Mouse (Mus musculus) large intestine, adult 2 months (tissue): ENCODE measurements around the gene Ppp3ca. TPM values are rescaled to one million over a fixed set of nuclear protein-coding genes. Genes with fewer than 3 reads are reported as not detected.

ENCODE experiments used
- DNase-seq: peaks from one replicate; pipeline ENCODE4 v3.0.0-alpha.2; 2012; ENCODE audit warnings: low read depth, low spot score
- WGBS: fragments of 180-500 bp; shearing (Covaris S2); methylation state at CpG from one replicate; pipeline ENCODE4 v1.1.7; 2018; 5-methylcytosine and 5-hydroxymethylcytosine counted together
- polyA plus RNA-seq: library from polyadenylated mRNA; depleted of rRNA; stranded (reverse); fragments of >200 nt; gene quantifications from 2 replicates; pipeline ENCODE4 v1.2.3, GENCODE M21; 2012

The Ppp3ca gene
- polyA plus RNA-seq, 1 experiment = 8.4 TPM

- WGBS = 62% methylated on average over 5 of the region's 5 CpGs
- no peak for DNase-seq
These were observed 82.3 kb downstream of the Ppp3ca start for GRCm38 (mm10) chr3:136752126-136752716.

GRCm38 (mm10) chr3:136756137-136756536 is 86.2 kb downstream of the Ppp3ca start:
- WGBS = 82% methylated on average over 6 of the region's 6 CpGs
- no peak for DNase-seq

- 92% methylated on average over 12 of the region's 12 CpGs for WGBS
- DNase-seq = no peak
These were observed 89.5 kb downstream of the Ppp3ca start for GRCm38 (mm10) chr3:136759446-136759845.

- no peak for DNase-seq
- WGBS = 68% methylated on average over 7 of the region's 7 CpGs
These were observed 91.5 kb downstream of the Ppp3ca start for GRCm38 (mm10) chr3:136761292-136761978.

- no peak for DNase-seq
- WGBS = 88% methylated on average over 1 of the region's 1 CpGs
These were observed 92.0 kb downstream of the Ppp3ca start for GRCm38 (mm10) chr3:136761979-136762341.

GRCm38 (mm10) chr3:136763717-136764270 is 93.9 kb downstream of the Ppp3ca start:
- WGBS = 80% methylated on average over 5 of the region's 5 CpGs

DNA sequence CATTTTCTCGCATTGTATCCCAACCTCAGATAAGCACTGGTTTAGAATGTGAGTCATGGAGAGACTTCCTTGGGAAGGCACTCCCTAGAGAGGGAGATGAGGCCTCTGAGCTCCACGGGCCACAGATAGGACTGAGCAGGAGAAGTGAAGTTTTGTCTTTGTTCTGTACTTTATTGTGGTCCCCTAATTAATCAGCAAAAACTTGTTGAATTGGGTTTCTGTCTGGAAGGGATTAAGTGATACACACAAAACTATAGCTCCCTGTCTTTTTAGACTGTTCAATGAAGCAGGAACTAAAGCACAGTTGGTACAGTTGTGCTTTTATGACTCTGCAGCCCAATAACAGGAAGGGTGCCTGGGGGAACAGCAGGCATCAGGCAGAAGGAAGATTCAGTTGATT is 95.6 kb downstream of the Ppp3ca start:
- DNase-seq = no peak
- WGBS = 15% methylated on average over 2 of the region's 2 CpGs

More at GRCm38 (mm10) chr3:136763717-136764270, 93.9 kb downstream of the Ppp3ca start:
- no peak for DNase-seq

DNA sequence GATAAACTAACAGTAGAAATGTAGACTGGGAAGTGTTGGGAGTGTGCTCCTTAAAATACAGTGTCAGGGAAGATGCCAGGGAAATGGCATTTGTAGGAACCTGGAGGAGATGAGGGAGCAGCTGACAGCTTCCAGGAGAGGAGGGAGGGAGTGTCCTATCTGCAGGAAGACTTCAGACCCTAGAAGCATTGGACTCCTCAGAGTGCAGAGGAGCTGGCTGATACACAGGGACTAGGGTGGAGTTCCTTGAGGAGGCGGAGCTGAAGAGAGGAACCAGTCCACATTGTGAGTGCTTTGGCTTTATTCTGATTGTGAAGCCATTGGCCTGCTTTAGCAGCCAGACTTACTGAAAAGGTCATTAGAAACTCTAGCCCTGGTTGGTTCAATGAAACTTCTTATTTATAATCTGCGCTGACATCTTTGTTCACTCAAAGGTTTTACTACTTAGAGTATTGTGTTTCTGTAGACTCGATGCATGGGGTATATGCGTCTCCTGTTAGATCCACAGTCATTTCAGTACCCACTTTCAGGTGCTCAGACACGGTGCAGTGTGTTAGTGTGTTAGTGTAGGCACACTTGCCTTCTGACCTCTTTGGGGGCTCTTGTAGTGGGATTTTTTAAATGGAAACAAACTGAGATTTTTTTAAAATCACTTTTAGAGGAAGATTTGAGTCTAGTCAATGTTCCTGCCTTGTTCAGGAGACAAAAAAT is 99.0 kb downstream of the Ppp3ca start:
- DNase-seq = no peak
- WGBS = 86% methylated on average over 5 of the region's 5 CpGs

- WGBS = 49% methylated on average over 1 of the region's 1 CpGs
- no peak for DNase-seq
These were observed 99.6 kb downstream of the Ppp3ca start for GRCm38 (mm10) chr3:136769486-136769882.

DNA sequence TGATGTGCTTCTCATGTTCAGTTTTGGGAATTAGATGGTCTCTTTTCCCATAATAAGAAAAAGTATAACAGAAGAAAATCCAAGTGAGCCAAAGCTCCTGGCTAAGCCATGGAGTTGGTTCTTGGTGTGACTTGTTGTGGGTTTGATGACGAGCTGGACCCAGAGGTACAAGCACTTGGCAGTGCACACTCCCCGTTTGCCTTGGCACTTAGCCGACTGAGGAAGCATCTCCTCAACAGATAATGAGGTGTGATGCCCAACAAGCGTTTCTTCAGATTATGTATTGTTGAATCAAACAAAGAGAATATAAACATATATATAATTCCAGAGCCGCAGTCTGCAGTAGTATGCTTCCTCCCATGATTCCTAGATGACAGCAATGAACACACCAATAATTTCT is 101.8 kb downstream of the Ppp3ca start:
- WGBS = 82% methylated on average over 5 of the region's 5 CpGs
- DNase-seq = no peak

DNA sequence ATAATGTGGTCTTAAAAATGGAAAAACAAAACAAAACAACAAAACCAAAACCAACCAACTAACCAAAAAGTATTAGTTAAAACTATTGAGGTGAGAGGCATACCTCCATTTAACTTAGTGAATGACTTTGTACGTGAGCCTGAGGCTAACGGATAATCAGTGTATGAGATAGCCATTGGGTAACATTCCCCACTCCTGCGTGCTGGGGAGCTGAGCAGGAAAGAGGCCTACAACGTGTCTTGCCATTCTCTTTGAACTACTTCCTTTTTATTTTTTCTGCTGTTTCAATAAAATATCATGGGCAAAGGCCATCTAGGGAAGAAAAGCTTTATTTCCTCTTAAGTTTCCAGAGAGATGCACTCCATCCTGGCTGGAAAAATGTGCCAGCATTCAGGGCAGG is 103.3 kb downstream of the Ppp3ca start:
- DNase-seq = no peak
- 70% methylated on average over 4 of the region's 4 CpGs for WGBS

DNA sequence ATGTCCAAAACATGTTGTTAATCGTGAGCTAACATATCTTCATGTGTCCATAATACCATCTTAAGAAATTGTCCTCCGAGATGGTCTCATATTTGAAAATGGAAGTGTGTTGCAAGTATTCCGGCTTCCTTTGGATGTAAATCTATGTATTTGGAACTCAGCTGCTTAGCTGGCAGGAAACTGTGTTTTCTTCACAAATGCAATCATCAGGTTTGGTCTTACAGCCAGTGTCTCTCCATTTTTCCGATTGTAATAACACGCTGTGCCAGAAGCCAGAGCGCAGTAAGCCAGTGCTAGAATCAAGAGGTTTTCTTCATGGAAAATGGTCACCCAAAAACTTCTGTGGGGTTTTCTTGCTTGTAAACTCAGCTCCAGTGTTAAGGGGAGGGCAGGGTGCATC is 104.3 kb downstream of the Ppp3ca start:
- WGBS = 79% methylated on average over 6 of the region's 6 CpGs
- DNase-seq = no peak

- WGBS = 78% methylated on average over 4 of the region's 4 CpGs
- no peak for DNase-seq
These were observed 106.6 kb downstream of the Ppp3ca start for GRCm38 (mm10) chr3:136776525-136776924.

- WGBS = 91% methylated on average over 7 of the region's 7 CpGs
- no peak for DNase-seq
These were observed 107.5 kb downstream of the Ppp3ca start for GRCm38 (mm10) chr3:136777380-136777779.

DNA sequence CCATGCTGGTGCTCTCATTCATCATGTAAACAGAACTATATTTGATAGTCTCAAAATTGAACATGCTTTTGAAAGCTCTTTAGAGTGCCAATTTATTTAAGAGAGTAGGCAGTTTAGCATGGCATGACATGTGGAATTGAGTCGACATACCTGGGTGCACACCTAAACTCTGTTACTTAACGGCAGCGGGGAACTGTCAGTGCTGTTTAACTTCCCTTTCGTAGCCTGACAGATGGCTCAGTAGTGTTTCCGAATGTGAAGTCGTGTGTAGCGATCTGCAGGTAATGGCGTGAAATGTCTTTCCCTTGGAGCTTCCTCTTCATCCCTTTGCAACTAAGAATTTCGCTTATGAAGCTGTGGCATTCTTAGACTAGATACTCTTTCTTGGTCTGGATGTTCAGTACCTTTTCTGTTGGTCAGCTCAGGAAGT is 107.9 kb downstream of the Ppp3ca start:
- DNase-seq = no peak
- 95% methylated on average over 9 of the region's 9 CpGs for WGBS

DNA sequence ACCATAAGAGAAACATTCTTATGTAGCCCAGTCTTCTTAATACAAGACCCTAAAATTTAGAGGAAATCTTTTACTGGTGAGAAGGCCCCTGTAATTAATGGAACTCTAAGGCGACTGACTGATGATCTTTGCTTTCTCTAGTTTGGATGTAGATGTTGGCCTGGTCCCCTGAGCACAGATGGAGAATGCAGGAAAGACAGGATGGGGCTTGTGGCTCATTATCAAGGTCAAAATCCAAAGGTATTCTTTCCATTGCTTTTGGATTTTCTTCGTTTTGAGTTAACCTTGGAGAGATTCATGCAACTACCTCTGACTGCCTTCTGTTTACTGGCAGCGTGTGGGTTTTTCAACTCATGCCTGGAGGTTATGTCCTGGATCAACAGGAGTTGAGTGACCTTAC is 110.4 kb downstream of the Ppp3ca start:
- no peak for DNase-seq
- WGBS = 92% methylated on average over 3 of the region's 3 CpGs

GRCm38 (mm10) chr3:136782058-136782457 is 112.1 kb downstream of the Ppp3ca start:
- DNase-seq = no peak

DNA sequence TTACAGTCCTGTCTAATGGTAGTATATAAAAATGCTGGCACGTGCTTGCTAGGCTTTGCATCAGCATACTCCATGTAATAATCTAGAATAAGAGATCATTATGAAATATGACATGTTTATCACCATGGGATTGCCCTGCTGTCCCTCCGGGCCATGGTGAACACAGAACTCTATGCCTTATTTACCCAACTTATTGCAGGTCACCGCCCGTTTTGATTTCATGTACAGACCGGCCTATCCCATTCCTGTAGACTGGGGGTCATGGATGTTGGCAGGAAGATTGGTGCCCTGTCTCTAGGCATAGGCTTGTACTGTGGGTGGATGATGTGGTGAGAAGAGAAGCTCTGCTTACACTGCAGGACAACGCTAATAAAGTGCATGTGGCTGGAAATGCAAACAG is 115.8 kb downstream of the Ppp3ca start:
- peak; percentile 36 for DNase-seq
- 40% methylated on average over 6 of the region's 6 CpGs for WGBS

DNA sequence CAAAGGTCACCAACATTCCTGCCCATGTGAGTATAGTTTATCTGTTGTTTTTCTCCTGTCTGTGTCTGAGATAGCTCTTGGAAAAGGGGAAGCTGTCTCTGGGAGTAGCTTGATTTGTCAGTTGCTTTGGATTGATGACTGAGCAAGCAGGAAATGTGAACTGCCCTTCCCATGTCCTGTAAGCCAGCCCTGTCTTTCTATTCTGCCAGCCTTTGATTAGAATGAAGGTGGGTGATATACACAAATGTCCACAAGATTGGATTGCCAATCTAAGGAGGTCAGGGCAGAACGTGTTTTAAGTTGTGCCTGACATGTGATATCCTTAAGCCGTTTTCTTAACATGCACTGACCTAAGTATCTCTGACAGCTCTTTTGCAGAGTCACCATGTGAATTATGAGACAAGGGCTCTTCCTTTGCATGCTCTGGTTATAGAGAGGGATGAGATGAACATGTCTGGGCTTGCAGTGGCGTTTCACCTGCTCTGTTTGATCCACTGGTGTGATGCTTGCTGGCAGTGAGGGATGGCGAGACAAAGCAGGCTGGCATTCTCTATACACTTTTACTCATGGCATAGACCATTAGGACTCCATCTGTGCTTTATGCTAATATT is 120.4 kb downstream of the Ppp3ca start:
- WGBS = 59% methylated on average over 4 of the region's 4 CpGs
- DNase-seq = no peak

DNA sequence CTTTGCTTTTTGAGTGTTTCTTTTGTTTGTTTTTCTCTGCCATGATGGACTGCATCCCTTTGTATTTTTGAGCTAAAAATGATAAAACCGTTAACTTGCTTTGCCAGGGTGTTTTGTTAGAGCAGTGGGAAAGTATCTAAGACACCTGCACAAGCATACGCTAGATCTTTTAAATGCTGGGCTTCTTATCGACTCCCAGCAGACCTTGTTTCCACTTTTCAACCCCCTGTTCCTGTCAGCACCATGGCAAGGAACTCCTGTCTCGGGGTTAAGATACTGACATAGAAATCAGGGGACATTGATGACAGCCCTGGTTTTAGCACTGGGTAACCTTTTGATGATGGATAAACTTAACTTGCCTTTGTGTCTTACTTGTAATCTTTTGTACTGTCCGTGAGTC is 121.5 kb downstream of the Ppp3ca start:
- DNase-seq = no peak
- WGBS = 93% methylated on average over 5 of the region's 5 CpGs
